Mouse (Mus musculus) midbrain, embryonic 15.5 days (tissue): ENCODE data around the gene Lsm7. TPM values are rescaled to one million over a fixed set of nuclear protein-coding genes. Genes with fewer than 3 reads are reported as not detected.
"Not testable (repeated sequence)": the region's sequence is repeated elsewhere in the genome, so short reads cannot be mapped to it uniquely, and the experiment has no call there.

Source experiments
- ATAC-seq: fragments of 200-750 bp; cut with Nextera tagmentation; replicated peaks from 2 replicates; pipeline ENCODE4 v1.8.0; 2017; ENCODE audit warnings: moderate TSS enrichment
- H3K27ac ChIP-seq: fragments of 300-500 bp; sonication (generic); 2 replicates; pipeline ENCODE4 v1.5.1; 2015; ENCODE audit warnings: mild to moderate bottlenecking, inconsistent platforms
- H3K27me3 ChIP-seq: fragments of 300-500 bp; sonication (generic); replicated peaks from 2 replicates; pipeline ENCODE4 v1.6.1; 2015; ENCODE audit warnings: inconsistent platforms
- H3K36me3 ChIP-seq: fragments of 300-500 bp; sonication (generic); replicated peaks from 2 replicates; pipeline ENCODE4 v1.6.1; 2015; ENCODE audit warnings: inconsistent platforms
- H3K4me1 ChIP-seq: fragments of 300-500 bp; sonication (generic); 2 replicates; pipeline ENCODE4 v1.6.1; 2015; ENCODE audit warnings: inconsistent platforms
- H3K4me2 ChIP-seq: fragments of 300-500 bp; sonication (generic); 2 replicates; pipeline ENCODE4 v1.6.1; 2015; ENCODE audit warnings: inconsistent platforms, mild to moderate bottlenecking, moderate library complexity
- H3K4me3 ChIP-seq: fragments of 300-500 bp; sonication (generic); 2 replicates; pipeline ENCODE4 v1.5.1; 2015; ENCODE audit warnings: mild to moderate bottlenecking, inconsistent platforms
- H3K9ac ChIP-seq: fragments of 300-500 bp; sonication (generic); 2 replicates; pipeline ENCODE4 v1.6.1; 2015; ENCODE audit warnings: mild to moderate bottlenecking, inconsistent platforms
- H3K9me3 ChIP-seq: fragments of 300-500 bp; sonication (generic); 2 replicates; pipeline ENCODE4 v1.6.1; 2016; ENCODE audit warnings: inconsistent platforms
- WGBS: fragments of 180-500 bp; shearing (Covaris S2); methylation state at CpG from one replicate; pipeline ENCODE4 v1.1.7; 2015; ENCODE audit warnings: mixed read lengths; 5-methylcytosine and 5-hydroxymethylcytosine counted together
- polyA plus RNA-seq: library from polyadenylated mRNA; unstranded; fragments of >200 nt; fragmentation: Nextera tagmentation; extraction: Ambion mirVana; gene quantifications from 2 replicates; pipeline ENCODE4 v1.2.1, GENCODE M21; 2015

Gene Lsm7
- polyA plus RNA-seq, 1 experiment from 2014 or later = 214 TPM

DNA sequence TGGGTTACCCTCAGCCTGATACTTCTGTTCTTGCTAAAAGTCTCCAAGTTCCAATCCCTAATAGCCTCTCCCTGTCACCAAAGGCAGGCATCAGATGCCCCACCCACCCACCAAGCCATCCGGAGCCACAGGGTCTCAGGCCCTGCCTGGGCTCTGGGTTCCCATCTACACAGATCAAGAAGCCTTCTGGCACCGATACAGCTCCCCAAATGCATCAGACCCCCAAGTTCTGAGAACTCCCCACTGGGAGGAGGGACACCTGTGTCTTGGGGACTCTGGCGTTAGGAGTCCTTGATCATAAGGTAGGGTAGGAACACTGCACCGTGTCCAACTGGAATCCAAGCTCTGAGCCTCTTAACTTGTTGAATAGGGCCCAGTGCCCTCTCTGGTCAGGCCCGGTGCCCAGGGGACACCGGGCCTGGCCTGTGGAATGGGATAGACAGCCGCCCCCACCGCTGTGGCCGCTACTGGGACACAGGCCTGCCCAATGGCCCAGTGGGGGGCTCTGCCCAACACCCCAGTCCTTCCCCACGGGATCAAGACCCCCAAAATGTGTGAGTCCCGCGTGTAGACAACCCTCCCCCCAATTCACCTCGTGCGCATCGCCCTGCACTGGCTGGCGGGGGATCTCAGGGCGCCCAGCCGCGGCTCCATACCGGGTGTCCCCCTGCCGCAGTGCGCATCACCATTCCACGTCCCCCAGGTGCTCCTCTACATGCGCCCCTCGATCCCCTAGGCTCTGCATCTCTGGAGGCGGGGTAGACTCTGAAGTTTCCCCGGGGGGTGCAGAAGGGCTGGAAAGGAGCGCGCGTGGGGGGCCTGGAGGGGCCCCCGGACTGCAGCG, 11.7 kb downstream of the Lsm7 start:
- H3K4me2 ChIP-seq = peak overlapping the region; percentile 66
- H3K4me1 ChIP-seq = peaks cover 11% of the 10 kb centered on the region
- H3K9ac ChIP-seq = peak overlapping the region; percentile 59
- peak overlapping the region; percentile 46 for H3K4me3 ChIP-seq
- peaks cover 29% of the 10 kb centered on the region for H3K27me3 ChIP-seq
- WGBS = 9% methylated on average over 32 of the region's 32 CpGs
- no peaks in the 10 kb centered on the region for H3K36me3 ChIP-seq
- H3K27ac ChIP-seq = no peak overlapping the region
- peak; percentile 41 for ATAC-seq
- H3K9me3 ChIP-seq = no peaks in the 10 kb centered on the region

DNA sequence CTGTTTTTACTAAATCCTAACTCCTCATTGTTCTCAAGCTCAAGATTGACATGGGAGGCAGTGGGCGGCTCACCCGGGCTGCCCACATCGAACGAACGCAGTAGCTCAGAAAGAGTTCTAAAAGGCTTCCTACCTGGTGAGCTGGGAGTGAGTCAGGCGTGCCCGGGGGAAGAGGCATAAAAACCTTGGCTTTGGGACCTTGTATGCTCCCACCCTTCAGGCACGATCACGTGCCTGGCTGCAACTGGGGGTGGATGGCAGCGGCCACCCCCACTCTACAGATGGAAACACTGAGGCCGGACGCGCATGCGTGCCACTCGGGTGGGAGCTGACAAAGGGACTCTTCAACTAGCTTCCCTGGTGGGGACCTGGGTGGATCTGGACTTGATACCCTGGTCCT, 12.7 kb downstream of the Lsm7 start:
- Histone ChIP-seq H3K27ac (no peak overlapping the region), H3K4me1 (peaks cover 11% of the 10 kb centered on the region), H3K9me3 (no peaks in the 10 kb centered on the region), H3K4me2 (no peak overlapping the region), H3K9ac (no peak overlapping the region), H3K27me3 (peaks cover 29% of the 10 kb centered on the region), H3K36me3 (no peaks in the 10 kb centered on the region), H3K4me3 (no peak overlapping the region)
- WGBS = 84% methylated on average over 15 of the region's 15 CpGs
- no peak for ATAC-seq

DNA sequence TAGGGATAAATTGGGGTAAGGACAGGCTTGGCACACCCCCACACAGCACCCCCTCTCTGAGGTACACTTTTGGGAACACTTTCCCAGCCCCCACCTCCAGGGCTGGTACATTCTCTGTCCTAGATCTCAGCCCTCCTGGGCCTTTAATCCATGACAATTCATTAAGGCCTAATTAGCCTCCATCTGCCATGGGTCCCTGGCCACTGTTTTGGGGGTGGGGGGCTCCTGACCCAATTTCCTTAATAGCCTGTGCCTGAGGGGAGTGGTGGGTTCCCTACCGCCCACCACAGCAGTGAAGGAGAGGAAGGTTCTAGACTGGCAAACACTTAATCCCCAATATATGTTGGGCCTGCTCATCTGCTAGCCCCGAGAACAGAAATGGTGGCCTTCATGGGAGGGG, 13.3 kb downstream of the Lsm7 start:
- Histone ChIP-seq H3K4me2 (no peak overlapping the region), H3K9me3 (no peaks in the 10 kb centered on the region), H3K4me3 (no peak overlapping the region), H3K9ac (no peak overlapping the region), H3K27ac (no peak overlapping the region), H3K27me3 (peaks cover 32% of the 10 kb centered on the region), H3K4me1 (peaks cover 11% of the 10 kb centered on the region), H3K36me3 (no peaks in the 10 kb centered on the region)
- ATAC-seq = no peak
- WGBS = 79% methylated on average over 2 of the region's 2 CpGs

DNA sequence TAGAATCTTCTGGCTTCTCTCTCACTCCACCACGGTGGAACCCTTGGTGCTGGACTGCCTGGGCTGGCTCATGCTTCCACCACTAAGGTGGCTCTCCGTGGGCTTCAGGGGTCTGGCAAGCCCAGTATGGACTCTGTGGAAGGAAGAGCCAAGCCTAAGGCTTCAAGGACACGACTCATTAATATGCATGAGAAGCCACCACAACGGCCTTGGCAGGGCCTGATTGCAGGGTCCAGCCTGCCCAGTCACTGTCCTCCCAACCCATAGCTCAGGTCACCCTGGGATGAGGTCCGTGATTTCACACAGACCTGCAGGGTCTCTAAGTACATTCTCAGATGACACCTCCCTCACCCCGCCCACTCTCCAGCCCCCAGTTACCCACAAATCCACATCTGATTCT, 15.2 kb downstream of the Lsm7 start:
- peaks cover 38% of the 10 kb centered on the region for H3K27me3 ChIP-seq
- no peak overlapping the region for H3K27ac ChIP-seq
- no peak for ATAC-seq
- H3K4me3 ChIP-seq = no peak overlapping the region
- no peak overlapping the region for H3K9ac ChIP-seq
- no peaks in the 10 kb centered on the region for H3K9me3 ChIP-seq
- H3K4me1 ChIP-seq = peaks cover 17% of the 10 kb centered on the region
- H3K4me2 ChIP-seq = no peak overlapping the region
- H3K36me3 ChIP-seq = no peaks in the 10 kb centered on the region
- 56% methylated on average over 6 of the region's 6 CpGs for WGBS

DNA sequence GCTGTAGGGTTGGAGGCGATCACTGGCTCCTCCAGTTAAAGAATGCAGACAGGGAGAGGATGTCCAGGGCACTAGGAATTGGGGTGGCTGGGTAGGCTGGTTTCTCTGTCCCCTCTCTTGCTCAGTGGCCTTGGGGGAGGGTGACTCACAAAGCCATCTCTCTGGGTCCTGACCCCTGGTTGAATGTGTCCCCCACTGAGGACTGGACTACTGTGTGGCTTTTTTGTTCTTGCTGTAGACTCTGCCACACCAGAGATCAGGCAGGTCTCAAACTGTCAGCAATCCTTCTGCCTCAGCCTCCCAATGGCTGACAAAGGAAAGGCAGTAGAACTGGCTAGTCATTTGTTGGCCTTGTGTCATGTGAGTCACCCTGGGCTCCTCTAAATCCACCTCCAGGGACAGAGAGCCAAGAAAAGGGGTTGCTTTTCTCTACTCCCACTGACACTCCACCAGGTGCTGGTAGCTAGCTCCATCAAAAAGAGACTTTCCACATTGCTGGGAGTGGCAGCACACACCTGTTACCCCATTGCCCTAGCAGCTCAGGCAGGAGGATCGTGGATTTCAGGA, 16.6 kb downstream of the Lsm7 start:
- no peaks in the 10 kb centered on the region for H3K9me3 ChIP-seq
- peaks cover 34% of the 10 kb centered on the region for H3K27me3 ChIP-seq
- ATAC-seq = no peak
- peaks cover 10% of the 10 kb centered on the region; the same call in 1 of the 2 replicates for H3K4me1 ChIP-seq
- H3K27ac ChIP-seq = no peak overlapping the region
- H3K4me3 ChIP-seq = no peak overlapping the region
- H3K4me2 ChIP-seq = no peak overlapping the region
- no peak overlapping the region for H3K9ac ChIP-seq
- no peaks in the 10 kb centered on the region for H3K36me3 ChIP-seq
- WGBS = 65% methylated on average over 2 of the region's 2 CpGs

DNA sequence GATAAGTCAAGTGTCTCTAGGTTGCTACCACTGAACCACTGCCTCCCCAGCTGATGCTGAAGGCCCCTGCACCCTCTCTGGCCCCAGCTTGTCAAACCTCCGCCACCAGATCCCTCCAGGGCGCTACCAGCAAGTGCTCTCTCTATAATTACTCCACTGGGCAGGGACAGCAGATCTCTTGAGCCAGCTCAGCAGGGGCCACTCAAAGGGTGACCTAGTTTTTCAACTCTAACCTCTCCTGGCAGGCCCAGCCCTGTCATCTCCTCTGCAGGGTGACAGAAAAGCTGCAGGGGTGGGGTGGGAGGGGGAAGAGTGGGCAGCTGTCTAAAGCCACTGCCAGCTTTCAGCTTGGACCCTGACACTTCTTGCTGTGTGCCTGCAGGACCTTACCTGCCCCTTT, 17.2 kb downstream of the Lsm7 start:
- H3K4me1 ChIP-seq = peaks cover 6% of the 10 kb centered on the region; the same call in 1 of the 2 replicates
- no peak overlapping the region for H3K4me3 ChIP-seq
- no peak overlapping the region for H3K4me2 ChIP-seq
- no peak for ATAC-seq
- 19% methylated on average over 2 of the region's 2 CpGs for WGBS
- H3K27ac ChIP-seq = no peak overlapping the region
- H3K9me3 ChIP-seq = no peaks in the 10 kb centered on the region
- no peaks in the 10 kb centered on the region for H3K36me3 ChIP-seq
- H3K27me3 ChIP-seq = peaks cover 28% of the 10 kb centered on the region
- no peak overlapping the region for H3K9ac ChIP-seq

DNA sequence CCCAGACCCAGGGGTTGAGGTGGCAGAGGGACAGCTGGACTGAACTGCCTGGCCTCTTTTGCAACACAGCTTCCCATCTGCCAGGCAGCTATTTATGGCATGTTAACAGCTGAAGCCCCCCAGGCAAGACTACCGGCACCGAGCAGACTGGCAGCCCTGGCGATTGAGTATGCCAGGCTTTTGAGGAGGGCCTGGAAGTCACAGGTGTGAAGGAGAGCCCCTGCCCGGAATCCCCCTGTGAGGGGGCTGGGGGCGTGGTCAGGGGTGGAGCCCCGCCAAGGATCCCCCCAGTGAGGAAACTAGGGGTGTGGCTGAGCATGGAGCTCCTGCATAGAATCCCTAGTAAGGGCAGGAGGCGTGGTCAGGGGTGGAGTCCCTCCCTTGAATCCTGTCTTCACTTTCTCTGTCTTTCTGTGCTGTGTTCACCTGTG, 18.0 kb downstream of the Lsm7 start:
- peaks cover 6% of the 10 kb centered on the region; the same call in 1 of the 2 replicates for H3K4me1 ChIP-seq
- H3K27ac ChIP-seq = no peak overlapping the region
- no peaks in the 10 kb centered on the region for H3K9me3 ChIP-seq
- no peak overlapping the region for H3K4me3 ChIP-seq
- ATAC-seq = no peak
- no peak overlapping the region for H3K9ac ChIP-seq
- H3K4me2 ChIP-seq = no peak overlapping the region
- 44% methylated on average over 7 of the region's 7 CpGs for WGBS
- peaks cover 24% of the 10 kb centered on the region for H3K27me3 ChIP-seq
- no peaks in the 10 kb centered on the region for H3K36me3 ChIP-seq

DNA sequence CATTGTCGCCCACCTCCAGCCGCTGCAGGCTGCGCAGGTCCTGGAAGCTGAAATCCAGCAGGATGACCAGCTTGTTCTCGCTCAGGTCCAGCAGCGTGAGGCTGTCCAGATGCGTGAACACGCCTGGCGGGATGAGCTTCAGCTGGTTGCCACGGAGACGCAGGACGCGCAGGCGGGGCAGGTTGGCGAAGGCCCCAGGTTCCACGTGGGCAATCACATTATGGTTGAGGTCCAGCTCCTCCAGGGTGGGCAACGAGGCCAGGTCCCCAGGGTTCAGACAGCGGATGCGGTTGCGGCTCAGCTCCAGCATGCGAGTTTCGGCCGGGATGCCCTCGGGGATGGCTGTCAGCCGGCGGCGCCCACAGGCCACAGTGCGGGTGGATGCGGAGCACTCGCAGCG, 19.4 kb downstream of the Lsm7 start:
- 0 out of 2 replicates have a peak overlapping the region, but pooled peaks have one; percentile 12 for H3K9ac ChIP-seq
- peaks cover 6% of the 10 kb centered on the region; the same call in 1 of the 2 replicates for H3K4me1 ChIP-seq
- H3K27ac ChIP-seq = no peak overlapping the region
- H3K27me3 ChIP-seq = peaks cover 24% of the 10 kb centered on the region
- H3K4me2 ChIP-seq = peak overlapping the region; percentile 21
- 0 out of 2 replicates have a peak, but pooled peaks have one; percentile 22 for ATAC-seq
- no peaks in the 10 kb centered on the region for H3K9me3 ChIP-seq
- peaks cover 1% of the 10 kb centered on the region; the same call in 1 of the 2 replicates for H3K36me3 ChIP-seq
- WGBS = 53% methylated on average over 30 of the region's 30 CpGs
- 0 out of 2 replicates have a peak overlapping the region, but pooled peaks have one; percentile 4 for H3K4me3 ChIP-seq

DNA sequence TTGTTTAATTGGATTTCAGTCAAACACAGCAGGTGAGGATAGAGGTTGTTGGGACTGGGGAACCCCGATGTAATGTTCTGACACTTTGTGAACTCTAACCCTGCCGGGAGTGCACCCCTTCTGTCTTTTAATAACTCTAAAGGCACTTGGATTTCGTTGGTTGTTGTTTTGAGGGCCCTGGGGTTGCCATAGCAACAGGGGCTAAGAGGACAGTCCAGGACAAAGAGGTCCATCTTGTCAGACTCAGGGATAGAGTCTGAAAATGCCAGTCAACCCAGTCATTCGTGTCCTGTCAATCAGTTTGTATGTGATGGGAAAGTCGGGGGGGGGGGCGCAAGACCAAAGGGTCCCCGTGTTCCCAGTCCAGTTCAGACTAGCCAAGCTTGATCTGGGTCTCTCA, 22.2 kb downstream of the Lsm7 start:
- no peak for ATAC-seq
- H3K4me1 ChIP-seq = peaks cover 26% of the 10 kb centered on the region
- WGBS = 31% methylated on average over 7 of the region's 7 CpGs

DNA sequence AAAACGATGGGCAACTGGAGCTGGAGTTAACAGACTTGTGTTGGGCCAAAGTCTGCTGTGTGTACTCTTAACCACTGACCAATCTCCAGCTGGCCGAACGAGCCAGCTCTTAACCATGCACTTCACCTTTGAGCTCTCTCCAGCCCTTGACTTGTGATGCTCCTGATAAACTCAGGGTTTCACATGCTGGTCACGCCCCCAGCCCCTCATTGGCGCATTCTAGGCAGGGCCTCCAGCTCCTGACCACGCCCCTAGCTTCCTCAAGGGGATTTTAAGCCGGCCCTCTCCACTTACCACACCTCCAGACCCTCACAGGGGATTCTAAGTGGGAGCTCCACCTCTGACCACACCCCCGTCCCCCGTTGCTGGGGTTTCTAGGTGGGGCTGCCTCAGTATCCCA, 23.9 kb downstream of the Lsm7 start:
- Histone ChIP-seq H3K9me3 (no peaks in the 10 kb centered on the region), H3K9ac (no peak overlapping the region), H3K4me1 (peaks cover 31% of the 10 kb centered on the region), H3K4me3 (no peak overlapping the region), H3K27me3 (peaks cover 20% of the 10 kb centered on the region), H3K4me2 (no peak overlapping the region), H3K27ac (no peak overlapping the region), H3K36me3 (peaks cover 17% of the 10 kb centered on the region; the same call in 1 of the 2 replicates)
- no peak for ATAC-seq
- WGBS = 3% methylated on average over 9 of the region's 9 CpGs

More for the DNA sequence above, 22.2 kb downstream of the Lsm7 start:
- no peaks in the 10 kb centered on the region for H3K9me3 ChIP-seq
- peaks cover 17% of the 10 kb centered on the region; the same call in 1 of the 2 replicates for H3K36me3 ChIP-seq
- H3K4me3 ChIP-seq = no peak overlapping the region
- no peak overlapping the region for H3K4me2 ChIP-seq
- H3K27ac ChIP-seq = no peak overlapping the region
- no peak overlapping the region for H3K9ac ChIP-seq
- H3K27me3 ChIP-seq = peaks cover 24% of the 10 kb centered on the region

DNA sequence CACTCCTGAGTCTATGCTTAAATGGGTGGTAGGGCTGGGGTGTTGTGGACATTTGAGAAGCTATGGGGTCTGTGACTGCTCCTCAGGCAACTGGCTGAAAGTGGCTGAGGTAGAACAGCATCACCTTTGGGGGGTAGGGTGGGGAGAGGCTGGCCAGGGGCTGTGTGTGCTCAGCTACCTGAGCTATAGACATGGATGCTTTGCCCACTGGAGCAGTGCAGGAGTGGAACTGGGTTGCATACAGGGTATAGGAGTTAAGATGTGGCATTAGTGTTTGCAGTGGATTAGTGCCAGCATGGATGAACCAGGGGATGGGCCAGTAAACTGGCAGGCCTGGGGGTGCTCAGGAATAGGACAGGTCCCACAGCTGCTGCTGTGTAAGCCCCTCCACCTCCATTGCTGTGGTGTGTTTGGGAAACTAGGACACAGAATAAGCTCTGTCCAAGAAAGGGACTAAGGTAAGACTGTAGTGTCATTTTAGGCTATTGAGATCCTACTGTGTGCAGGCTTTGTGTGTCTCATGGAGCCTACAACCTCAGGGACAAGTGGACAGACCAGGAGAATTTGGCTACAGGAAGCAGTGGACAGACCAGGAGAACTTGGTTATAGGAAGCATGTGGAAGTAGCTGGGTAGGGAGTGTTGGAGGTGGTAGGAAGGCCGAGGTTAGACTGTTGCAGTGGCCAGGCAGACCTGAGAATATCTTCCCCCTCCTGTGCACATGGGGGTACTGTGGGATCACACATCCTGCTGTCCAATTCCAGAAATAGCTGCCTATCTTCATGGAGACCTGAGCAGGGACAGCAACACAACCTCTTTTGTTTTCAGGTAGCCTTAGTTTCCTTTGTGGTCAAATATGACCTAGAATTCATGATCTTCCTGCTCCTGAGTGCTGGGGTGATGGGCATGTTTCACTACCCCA, 25.4 kb downstream of the Lsm7 start:
- H3K4me1 ChIP-seq = peaks cover 25% of the 10 kb centered on the region
- no peaks in the 10 kb centered on the region for H3K9me3 ChIP-seq
- no peak overlapping the region for H3K9ac ChIP-seq
- H3K4me3 ChIP-seq = no peak overlapping the region
- H3K27me3 ChIP-seq = peaks cover 5% of the 10 kb centered on the region
- H3K27ac ChIP-seq = no peak overlapping the region
- peaks cover 17% of the 10 kb centered on the region; the same call in 1 of the 2 replicates for H3K36me3 ChIP-seq
- no peak overlapping the region for H3K4me2 ChIP-seq
- 64% methylated on average over 1 of the region's 1 CpGs for WGBS
- no peak for ATAC-seq

DNA sequence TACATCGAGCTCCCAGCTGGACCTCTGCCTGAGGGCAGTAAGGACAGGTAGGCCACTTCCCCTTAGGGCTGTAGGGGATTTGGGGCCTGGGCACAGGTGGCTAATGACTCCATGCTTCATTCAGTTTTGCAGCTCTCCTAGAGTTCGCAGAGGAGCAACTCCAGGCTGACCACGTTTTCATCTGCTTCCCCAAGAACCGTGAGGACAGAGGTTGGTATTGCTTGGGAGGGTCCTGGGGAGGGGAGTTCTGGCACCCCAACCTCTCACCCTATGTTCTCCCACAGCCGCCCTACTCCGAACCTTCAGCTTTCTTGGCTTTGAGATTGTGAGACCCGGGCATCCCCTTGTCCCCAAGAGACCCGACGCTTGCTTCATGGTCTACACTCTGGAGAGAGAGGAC, 26.4 kb downstream of the Lsm7 start:
- 91% methylated on average over 9 of the region's 9 CpGs for WGBS
- ATAC-seq, H3K9ac ChIP-seq, H3K27me3 ChIP-seq, H3K9me3 ChIP-seq, H3K27ac ChIP-seq: not testable (repeated sequence)
- Histone ChIP-seq H3K36me3 (peaks cover 17% of the 10 kb centered on the region; the same call in 1 of the 2 replicates), H3K4me3 (peak overlapping the region; percentile 94; the same call in 1 of the 2 replicates), H3K4me1 (peaks cover 25% of the 10 kb centered on the region), H3K4me2 (peak overlapping the region; percentile 71)
